Mouse (Mus musculus): ENCODE data around the gene Ces2h. TPM values are rescaled to one million over a fixed set of nuclear protein-coding genes. Genes with fewer than 3 reads are reported as not detected.

Gene Ces2h
- total and polyA plus RNA-seq, 2 experiments from 2014 or later = not detected

DNA sequence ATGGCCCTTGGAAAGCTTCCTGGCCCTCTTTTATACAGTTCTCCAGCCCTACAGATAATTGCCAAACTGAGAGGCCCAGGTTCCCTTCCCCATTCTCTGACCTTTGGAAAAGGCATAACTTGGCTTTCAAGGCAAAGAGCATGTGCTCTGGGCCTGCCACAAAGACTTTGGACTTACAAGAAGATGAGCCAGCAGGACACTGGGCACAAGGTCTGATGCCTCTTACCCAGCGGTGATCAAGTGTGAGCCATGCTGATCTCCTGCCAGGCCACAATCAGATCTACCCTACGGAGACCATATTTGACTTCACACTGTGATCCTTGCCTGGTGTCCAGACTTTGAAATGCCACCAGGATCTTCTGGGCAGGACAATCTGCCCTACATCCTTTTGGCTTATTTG, 15.7 kb upstream of the Ces2h start:
- DNase-seq (ENCODE audit: low spot score) = no peak
- Histone ChIP-seq H3K9me3 (replicated peaks; ENCODE audit: control insufficient read depth, low read length) (0 out of 2 replicates have a peak, but pooled peaks cover 7% of the 10 kb centered on the region), H3K27ac (ENCODE audit: low read depth) (no peak overlapping the region), H3K4me1 (ENCODE audit: control insufficient read depth, insufficient read depth) (no peaks in the 10 kb centered on the region), H3K36me3 (replicated peaks; ENCODE audit: control insufficient read depth, insufficient read depth, low read length) (no peaks in the 10 kb centered on the region), H3K4me3 (ENCODE audit: low read depth, low read length) (no peak overlapping the region), H3K9ac (replicated peaks; ENCODE audit: low read depth, low read length) (no peak overlapping the region), H3K27me3 (ENCODE audit: control insufficient read depth, insufficient read depth, low read length) (no peaks in the 10 kb centered on the region), H3K4me2 (ENCODE audit: low read depth, low read length) (no peak overlapping the region)
- no peak for TF ChIP-seq CTCF (IDR thresholded peaks at IDR 0.05; ENCODE audit: low read depth)
- 85% methylated on average over 2 of the region's 2 CpGs for WGBS
- ATAC-seq (ENCODE audit: insufficient read depth, low read depth) = no peak

DNA sequence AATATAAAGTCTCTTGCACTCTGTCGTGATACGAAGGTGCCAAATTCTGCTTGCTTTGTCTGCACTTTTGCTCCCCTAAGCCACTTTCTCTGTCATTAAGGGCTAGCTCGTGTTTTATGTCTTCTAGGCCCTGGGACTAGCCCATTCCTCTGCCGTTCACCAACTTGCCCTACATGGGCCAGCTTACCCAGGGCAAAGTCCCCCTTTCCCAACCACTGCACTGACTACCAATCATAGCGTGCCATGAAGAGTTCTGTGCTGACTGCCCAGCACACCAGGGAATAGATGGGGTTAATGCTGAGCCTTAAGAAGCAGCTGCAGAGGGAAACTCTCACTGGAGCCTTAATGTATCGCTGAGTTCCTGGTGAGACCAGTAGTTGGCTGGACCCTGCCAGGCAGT, 2.5 kb upstream of the Ces2h start:
- Histone ChIP-seq H3K27ac (ENCODE audit: low read depth) (no peak overlapping the region), H3K36me3 (replicated peaks; ENCODE audit: control insufficient read depth, insufficient read depth, low read length) (no peaks in the 10 kb centered on the region), H3K27me3 (ENCODE audit: control insufficient read depth, insufficient read depth, low read length) (no peaks in the 10 kb centered on the region), H3K4me3 (ENCODE audit: low read depth, low read length) (no peak overlapping the region), H3K9ac (replicated peaks; ENCODE audit: low read depth, low read length) (no peak overlapping the region), H3K4me2 (ENCODE audit: low read depth, low read length) (no peak overlapping the region), H3K9me3 (replicated peaks; ENCODE audit: control insufficient read depth, low read length) (no peaks in the 10 kb centered on the region), H3K4me1 (ENCODE audit: control insufficient read depth, insufficient read depth) (no peaks in the 10 kb centered on the region)
- TF ChIP-seq CTCF (IDR thresholded peaks at IDR 0.05; ENCODE audit: low read depth) (no peak), EP300 (IDR thresholded peaks at IDR 0.05; ENCODE audit: low read depth) (no peak)
- DNase-seq (ENCODE audit: low spot score) = no peak
- WGBS = 68% methylated on average over 6 of the region's 6 CpGs
- ATAC-seq (ENCODE audit: insufficient read depth, low read depth) = no peak

DNA sequence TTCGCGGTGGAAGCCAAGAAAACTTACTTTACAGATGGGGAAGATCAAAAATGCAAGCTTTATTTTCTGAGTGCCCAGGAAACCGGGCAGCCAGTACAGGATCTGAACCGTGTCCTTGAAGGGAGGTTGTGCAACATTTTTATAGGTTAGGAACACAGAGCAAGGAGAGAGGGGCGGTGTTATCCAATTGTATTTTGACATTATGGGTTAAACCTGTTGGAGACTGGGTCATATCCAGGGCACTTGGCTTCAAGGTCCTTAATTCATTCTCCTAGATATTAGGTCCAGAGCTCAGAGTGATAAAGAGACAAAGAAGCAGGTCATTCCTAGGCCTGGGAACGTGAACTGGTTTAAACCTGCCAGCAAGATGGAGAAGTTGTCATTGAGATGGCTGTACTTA, 1.5 kb upstream of the Ces2h start:
- Histone ChIP-seq H3K4me3 (ENCODE audit: low read depth, low read length) (no peak overlapping the region), H3K9ac (replicated peaks; ENCODE audit: low read depth, low read length) (no peak overlapping the region), H3K27ac (ENCODE audit: low read depth) (no peak overlapping the region), H3K9me3 (replicated peaks; ENCODE audit: control insufficient read depth, low read length) (no peaks in the 10 kb centered on the region), H3K36me3 (replicated peaks; ENCODE audit: control insufficient read depth, insufficient read depth, low read length) (no peaks in the 10 kb centered on the region), H3K4me1 (ENCODE audit: control insufficient read depth, insufficient read depth) (no peaks in the 10 kb centered on the region), H3K27me3 (ENCODE audit: control insufficient read depth, insufficient read depth, low read length) (no peaks in the 10 kb centered on the region), H3K4me2 (ENCODE audit: low read depth, low read length) (no peak overlapping the region)
- DNase-seq (ENCODE audit: low spot score) (no peak), ATAC-seq (ENCODE audit: insufficient read depth, low read depth) (no peak)
- WGBS = 72% methylated on average over 6 of the region's 6 CpGs
- TF ChIP-seq CTCF (IDR thresholded peaks at IDR 0.05; ENCODE audit: low read depth) = no peak
- TF ChIP-seq EP300 (IDR thresholded peaks at IDR 0.05; ENCODE audit: low read depth) = no peak

DNA sequence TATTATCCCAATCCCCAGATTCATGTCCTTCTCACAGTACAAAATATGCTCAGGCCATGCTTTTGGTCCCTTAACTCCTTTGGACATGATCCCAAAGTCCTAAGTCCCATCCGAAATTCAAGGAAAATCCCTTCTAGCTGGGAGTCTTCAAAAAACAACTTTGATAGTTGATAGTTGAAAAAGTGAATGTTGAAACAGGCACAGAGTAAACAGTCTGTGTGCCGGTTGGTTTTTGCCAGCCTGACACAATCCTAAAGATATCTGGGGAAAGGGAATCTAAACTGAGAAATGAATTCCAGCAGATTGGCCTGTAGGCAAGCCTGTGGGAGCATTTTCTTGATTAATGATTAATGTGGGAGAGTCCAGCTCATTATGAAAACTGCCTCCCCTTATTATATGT, 9.3 kb downstream of the Ces2h start:
- no peak overlapping the region for H3K4me3 ChIP-seq (ENCODE audit: low read depth, low read length)
- no peak overlapping the region for H3K9ac ChIP-seq (replicated peaks; ENCODE audit: low read depth, low read length)
- ATAC-seq (ENCODE audit: insufficient read depth, low read depth) = no peak
- no peak overlapping the region for H3K4me2 ChIP-seq (ENCODE audit: low read depth, low read length)
- 73% methylated on average over 2 of the region's 2 CpGs for WGBS
- no peak overlapping the region for H3K27ac ChIP-seq (ENCODE audit: low read depth)
- no peaks in the 10 kb centered on the region for H3K27me3 ChIP-seq (ENCODE audit: control insufficient read depth, insufficient read depth, low read length)
- H3K4me1 ChIP-seq (ENCODE audit: control insufficient read depth, insufficient read depth) = no peaks in the 10 kb centered on the region
- no peaks in the 10 kb centered on the region for H3K9me3 ChIP-seq (replicated peaks; ENCODE audit: control insufficient read depth, low read length)
- TF ChIP-seq EP300 (IDR thresholded peaks at IDR 0.05; ENCODE audit: low read depth) (no peak), CTCF (IDR thresholded peaks at IDR 0.05; ENCODE audit: low read depth) (no peak)
- H3K36me3 ChIP-seq (replicated peaks; ENCODE audit: control insufficient read depth, insufficient read depth, low read length) = no peaks in the 10 kb centered on the region
- DNase-seq (ENCODE audit: low spot score) = no peak

DNA sequence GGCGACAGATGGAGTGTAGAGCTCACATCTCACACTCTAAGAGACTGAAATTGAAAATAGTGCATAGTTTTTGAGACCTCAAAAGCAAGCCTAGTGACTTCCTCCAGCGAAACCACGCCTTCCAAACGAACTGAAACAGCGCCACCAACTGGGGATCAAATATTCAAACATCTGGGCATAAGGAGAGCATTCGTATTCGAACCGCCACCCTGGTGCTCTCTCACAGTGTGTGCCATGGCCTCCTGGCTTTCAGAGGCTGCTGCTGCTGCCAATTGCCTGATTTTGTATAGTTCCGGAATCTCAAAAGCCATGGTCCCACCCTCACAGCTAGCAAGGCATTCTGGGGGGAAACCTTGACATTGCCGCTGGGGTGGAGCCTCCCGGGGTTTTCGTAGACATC, 10.5 kb downstream of the Ces2h start:
- no peaks in the 10 kb centered on the region for H3K27me3 ChIP-seq (ENCODE audit: control insufficient read depth, insufficient read depth, low read length)
- 69% methylated on average over 12 of the region's 12 CpGs for WGBS
- ATAC-seq (ENCODE audit: insufficient read depth, low read depth) (no peak), DNase-seq (ENCODE audit: low spot score) (no peak)
- TF ChIP-seq CTCF (IDR thresholded peaks at IDR 0.05; ENCODE audit: low read depth) (no peak), EP300 (IDR thresholded peaks at IDR 0.05; ENCODE audit: low read depth) (no peak)
- no peak overlapping the region for H3K4me3 ChIP-seq (ENCODE audit: low read depth, low read length)
- no peaks in the 10 kb centered on the region for H3K9me3 ChIP-seq (replicated peaks; ENCODE audit: control insufficient read depth, low read length)
- no peak overlapping the region for H3K4me2 ChIP-seq (ENCODE audit: low read depth, low read length)
- H3K9ac ChIP-seq (replicated peaks; ENCODE audit: low read depth, low read length) = no peak overlapping the region
- no peaks in the 10 kb centered on the region for H3K36me3 ChIP-seq (replicated peaks; ENCODE audit: control insufficient read depth, insufficient read depth, low read length)
- no peak overlapping the region for H3K27ac ChIP-seq (ENCODE audit: low read depth)
- no peaks in the 10 kb centered on the region for H3K4me1 ChIP-seq (ENCODE audit: control insufficient read depth, insufficient read depth)

DNA sequence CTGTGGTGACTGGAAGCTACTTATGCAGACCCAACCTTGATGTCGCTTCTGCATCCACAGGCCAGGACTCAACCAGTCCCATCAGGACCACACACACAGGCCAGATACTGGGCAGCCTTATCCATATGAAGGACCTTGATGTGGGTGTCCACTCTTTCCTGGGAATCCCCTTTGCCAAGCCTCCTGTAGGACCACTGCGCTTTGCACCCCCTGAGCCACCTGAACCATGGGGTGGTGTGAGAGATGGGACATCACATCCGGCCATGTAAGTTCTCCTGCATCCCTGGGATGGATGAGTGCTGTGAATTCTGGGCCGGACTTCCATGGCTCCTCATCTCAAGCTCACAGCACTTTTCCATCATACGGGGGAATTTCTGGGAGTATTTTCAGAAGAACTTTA, 13.7 kb downstream of the Ces2h start:
- 86% methylated on average over 5 of the region's 5 CpGs for WGBS
- no peak for TF ChIP-seq EP300 (IDR thresholded peaks at IDR 0.05; ENCODE audit: low read depth)
- no peak for TF ChIP-seq CTCF (IDR thresholded peaks at IDR 0.05; ENCODE audit: low read depth)
- ATAC-seq (ENCODE audit: insufficient read depth, low read depth) = no peak
- no peak overlapping the region for H3K4me2 ChIP-seq (ENCODE audit: low read depth, low read length)
- no peak overlapping the region for H3K27ac ChIP-seq (ENCODE audit: low read depth)
- DNase-seq (ENCODE audit: low spot score) = no peak
- no peaks in the 10 kb centered on the region for H3K27me3 ChIP-seq (ENCODE audit: control insufficient read depth, insufficient read depth, low read length)
- H3K4me3 ChIP-seq (ENCODE audit: low read depth, low read length) = no peak overlapping the region
- H3K4me1 ChIP-seq (ENCODE audit: control insufficient read depth, insufficient read depth) = no peaks in the 10 kb centered on the region
- no peaks in the 10 kb centered on the region for H3K36me3 ChIP-seq (replicated peaks; ENCODE audit: control insufficient read depth, insufficient read depth, low read length)
- no peak overlapping the region for H3K9ac ChIP-seq (replicated peaks; ENCODE audit: low read depth, low read length)
- no peaks in the 10 kb centered on the region for H3K9me3 ChIP-seq (replicated peaks; ENCODE audit: control insufficient read depth, low read length)

All from heart, postnatal 0 days (tissue).